14 mouse cellular contexts compared by ENCODE assay signal in the genomic region with DNA sequence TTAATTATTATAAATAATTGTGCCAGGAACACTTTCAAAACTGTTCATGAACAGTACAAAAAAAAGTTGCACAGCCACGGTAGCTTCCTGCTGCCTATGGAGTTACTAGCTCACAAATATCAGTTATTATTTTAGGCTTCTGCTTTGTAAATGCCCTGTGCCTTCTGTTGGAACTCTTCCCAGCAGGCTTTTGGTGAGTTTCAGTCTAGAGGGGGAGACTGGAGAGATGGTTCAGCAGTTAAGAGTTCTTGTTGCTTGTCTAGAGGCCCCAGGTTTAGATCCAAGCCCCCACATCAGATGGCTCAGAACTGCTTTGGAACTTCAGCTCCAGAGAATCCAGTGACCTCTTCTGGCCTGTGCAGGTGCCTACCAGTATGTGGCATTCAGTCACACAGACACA. TPM values are rescaled to one million over a fixed set of nuclear protein-coding genes. Genes with fewer than 3 reads are reported as not detected.
"Had no signal": no experiment of that assay in that cellular context is flagged by ENCODE, and none has a peak within 500 bp of the region (broad histone marks: within the 10 kb centered on the region; RNA-seq: fewer than 3 reads in every experiment).

No protein-coding gene starts in this region.

- DNase-seq: lung, adult 18-20 months; lung, embryonic 14.5 days; lung, postnatal 10 days; lung, postnatal 4 days; midbrain, embryonic 14.5 days; retina, postnatal 1 day; right cerebral cortex, adult 18-20 months; right cerebral cortex, postnatal 25 days; right cerebral cortex, postnatal 4 days; spleen, adult 18-20 months; thymus, adult 18-20 months; thymus, postnatal 14 days; thymus, postnatal 36 days had no signal

RNA-seq across cellular contexts. Expression of gene Nlrc5, which starts 37.1 kb away (rescaled TPM):
- polyA plus RNA-seq: neural tube, embryonic 11.5 days had no signal
